Mouse (Mus musculus): ENCODE data around the gene Atl2.

Gene Atl2

DNA sequence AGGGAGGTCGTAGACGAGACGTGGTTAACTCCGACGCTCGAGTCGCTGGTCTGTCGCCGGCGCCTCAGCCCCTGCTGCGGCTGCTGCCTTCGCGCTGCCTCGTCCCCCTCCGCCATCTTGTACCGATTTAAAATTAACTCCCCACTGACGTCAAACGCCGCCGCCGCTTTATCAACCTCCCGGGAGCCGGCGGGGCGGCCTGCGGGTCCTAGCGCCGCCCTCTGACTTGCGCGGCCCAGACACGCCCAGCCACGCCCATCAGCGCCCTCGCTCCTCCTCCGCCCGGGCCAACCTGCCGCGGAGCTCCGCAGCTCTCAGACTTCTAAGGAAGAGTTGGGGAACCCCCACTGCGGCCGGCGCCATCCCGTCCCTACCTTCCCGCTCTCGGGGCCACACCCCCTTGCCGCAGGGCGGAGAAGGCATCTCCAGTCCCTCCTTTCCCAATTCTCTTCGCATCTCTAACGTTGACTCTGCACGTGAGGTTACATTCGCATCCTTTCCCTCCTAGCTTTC, at the start of gene Atl2:
Gene Atl2 (minus strand): TSS at position 213 of the 513 bp plus-strand sequence.
- peak; percentile 93 for DNase-seq

- DNase-seq, result no peak
Observed at GRCm38 (mm10) chr17:79944851-79945250, 48.9 kb upstream of the Atl2 start.

DNA sequence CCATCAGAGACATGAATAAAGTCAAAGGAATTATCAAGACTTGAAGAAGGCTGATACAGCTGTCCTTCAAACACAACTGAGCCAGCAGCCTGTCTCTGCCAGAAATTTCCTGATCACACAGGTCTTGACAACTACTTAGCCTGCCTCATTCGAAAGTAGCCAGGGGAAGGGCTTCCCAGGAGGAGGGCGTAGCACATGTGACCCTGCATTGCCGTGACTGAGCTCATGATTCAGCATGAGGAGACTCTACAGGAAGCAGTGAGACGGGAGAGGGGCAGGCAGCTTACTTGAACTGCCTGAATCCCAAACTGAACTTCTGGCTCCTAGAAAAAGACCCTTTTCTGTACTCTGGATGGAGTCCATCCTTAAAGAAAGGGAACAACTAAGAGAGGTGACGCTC, 46.5 kb upstream of the Atl2 start:
- DNase-seq, result no peak

DNA sequence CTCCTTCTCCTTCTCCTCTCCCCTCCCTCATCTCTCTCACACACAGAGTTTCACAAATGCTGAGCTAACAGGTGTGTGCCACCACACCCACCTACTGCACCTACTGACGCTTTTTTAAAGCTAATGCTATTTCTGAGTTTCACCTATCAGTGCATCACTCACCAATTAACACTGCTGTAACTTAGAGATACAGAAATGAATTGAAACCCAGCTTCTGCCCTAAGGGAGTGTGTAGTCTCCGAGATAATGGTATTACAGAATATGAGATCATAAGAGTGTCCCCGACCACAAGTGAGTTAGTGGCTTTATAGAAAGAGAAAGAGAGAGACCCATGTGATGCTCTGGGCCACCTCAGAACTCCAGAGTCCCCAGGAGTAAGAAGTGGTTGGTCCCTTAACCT, 43.2 kb upstream of the Atl2 start:
- DNase-seq, result no peak

DNA sequence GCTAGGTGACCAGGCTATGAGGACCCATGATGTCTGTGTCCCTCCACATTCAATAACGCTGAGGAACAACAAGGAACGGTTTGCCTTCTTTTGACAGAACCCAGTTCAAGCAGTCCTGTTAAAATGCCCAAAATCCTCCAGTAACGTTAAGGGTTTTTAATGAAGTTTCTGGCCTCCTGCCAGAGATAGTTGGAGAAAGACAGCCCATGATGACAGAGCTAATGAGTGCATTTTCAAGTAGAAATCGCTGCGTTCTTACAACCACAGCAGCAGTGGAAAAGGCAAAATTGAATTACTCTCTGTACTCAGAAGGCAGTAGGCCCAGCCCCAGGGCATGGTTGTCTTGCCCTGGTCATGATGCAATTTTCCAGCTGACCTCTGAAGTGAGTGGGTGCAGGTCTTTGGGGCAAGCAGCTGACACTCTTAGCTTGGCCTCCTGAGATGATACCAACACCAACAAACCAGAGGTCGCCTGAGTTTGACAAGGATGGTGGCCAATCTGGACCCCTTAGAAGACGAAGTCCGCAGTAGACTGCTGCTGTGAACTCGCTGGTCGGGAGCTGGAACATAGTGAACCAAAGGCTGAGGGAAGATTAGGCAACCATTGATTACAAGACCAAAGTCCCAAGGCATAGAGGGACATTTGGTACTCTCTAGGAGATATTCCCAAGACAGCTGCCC, 42.1 kb upstream of the Atl2 start:
- DNase-seq, result no peak

DNA sequence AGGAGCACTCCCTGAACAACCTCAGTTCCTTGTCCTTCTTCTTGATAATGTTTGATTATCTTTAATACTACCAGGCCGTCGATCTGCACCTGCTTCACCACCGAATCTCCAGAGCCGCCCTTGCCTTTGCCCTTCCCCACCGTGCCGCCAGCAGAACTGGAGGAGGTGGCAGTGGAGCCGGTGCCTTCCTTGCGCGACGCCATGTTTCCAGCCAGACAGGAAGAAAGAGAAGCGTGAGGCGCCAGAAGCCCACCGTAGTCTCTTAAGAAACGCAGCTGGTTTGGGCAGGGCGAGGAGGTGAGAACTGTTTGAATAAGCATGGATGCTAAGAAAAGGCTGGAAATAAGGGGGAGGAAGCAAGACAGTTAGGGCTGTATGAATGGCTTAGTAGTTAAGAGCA, 38.4 kb upstream of the Atl2 start:
- no peak for DNase-seq

DNA sequence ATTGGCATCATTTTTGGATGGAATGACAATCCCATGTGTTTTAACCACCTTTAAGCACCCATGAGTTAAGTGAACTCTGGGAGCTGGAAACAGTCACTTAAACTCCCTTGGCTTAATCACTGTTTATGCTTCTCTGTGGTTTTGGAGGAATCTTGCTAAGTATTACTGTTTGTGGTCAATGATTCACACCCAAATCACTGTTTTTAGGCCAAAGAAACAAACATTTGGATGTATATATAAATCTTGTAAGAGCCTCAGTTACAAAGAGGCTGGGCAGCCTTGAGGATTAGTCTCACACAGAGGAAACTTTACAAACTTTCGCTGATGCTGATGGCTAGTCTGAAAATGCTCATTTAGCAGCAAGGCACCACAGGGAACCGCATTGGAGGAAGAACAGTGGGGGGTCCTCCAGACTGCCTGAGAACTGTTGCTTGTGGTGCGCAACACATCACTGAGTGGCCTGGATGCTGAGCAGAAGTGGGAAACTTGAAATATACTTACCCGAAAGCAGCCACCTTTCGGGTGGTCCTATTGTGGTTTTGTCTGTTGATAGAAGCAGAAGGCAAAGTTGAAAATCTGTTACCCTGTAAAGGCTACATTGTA, 36.9 kb upstream of the Atl2 start:
- DNase-seq, result no peak

DNA sequence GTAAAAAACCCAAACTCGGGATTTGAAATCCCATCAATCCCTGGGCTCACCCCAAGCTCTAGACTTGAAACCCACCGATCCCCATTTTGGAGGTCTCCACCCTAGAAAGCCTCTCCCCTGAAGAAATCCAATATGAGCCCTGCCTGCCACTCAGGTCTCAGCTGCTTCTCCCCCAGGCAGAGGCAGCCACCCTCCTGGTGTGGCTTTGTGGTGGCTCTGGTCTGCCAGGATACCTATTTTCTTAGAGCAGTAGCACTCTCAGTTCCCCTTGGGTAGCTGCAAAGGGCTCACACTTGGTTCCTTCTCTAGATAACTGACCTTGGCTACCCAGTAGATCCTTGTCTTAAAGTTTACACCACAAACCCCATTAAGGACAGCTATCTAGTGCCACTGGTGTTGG, 31.2 kb upstream of the Atl2 start:
- no peak for DNase-seq

- DNase-seq, result no peak
Observed at GRCm38 (mm10) chr17:79926486-79926885, 30.6 kb upstream of the Atl2 start.

- DNase-seq, result no peak
Observed at GRCm38 (mm10) chr17:79925865-79926421, 30.0 kb upstream of the Atl2 start.

DNA sequence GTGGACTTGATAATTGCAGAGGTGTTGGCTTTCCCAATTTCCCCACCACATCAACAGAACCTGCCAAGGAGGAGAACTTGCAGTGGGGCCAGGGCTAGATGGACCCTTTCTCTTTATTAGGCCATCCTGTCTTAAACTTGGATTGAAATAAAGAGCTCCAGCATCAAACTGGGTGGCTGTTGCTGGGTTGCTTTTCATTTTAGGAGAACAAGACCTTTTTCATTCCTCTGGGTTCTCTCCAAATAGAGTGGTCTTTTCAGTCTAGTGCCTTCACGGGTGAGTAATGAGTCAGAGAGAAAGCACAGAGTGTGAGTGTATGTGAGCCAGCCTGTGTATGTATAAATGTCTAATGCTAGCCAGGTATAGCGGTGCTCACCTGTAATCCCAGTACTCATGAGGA, 24.4 kb upstream of the Atl2 start:
- DNase-seq, result peak; percentile 35

GRCm38 (mm10) chr17:79919566-79920350, 23.8 kb upstream of the Atl2 start:
- DNase-seq, result peak; percentile 28

DNA sequence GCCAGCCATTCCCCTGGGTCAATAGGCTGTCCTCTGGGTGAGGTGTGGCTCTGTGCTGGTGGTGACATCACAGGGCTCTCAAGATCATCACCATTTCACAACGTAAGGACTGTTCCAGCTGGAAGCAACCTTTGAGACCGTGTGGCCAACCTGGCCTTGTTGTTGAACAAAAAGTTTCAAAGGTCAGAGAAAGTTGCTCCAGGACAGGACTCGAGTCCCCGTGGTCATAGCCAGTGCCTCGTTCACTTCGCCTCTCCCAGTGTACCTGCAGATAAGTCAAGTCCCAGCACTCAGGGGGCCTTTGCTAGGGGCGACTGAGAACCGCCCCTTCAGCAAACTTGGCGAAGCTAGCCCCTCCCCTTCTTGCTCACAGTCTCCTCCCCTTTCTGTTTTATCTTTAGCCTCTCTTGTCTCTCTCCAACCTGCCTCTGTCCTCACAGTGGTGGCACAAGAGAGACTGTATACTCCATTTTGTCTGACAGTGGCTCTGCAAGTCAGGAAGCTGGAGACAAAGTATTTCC, 22.6 kb upstream of the Atl2 start:
- no peak for DNase-seq

DNA sequence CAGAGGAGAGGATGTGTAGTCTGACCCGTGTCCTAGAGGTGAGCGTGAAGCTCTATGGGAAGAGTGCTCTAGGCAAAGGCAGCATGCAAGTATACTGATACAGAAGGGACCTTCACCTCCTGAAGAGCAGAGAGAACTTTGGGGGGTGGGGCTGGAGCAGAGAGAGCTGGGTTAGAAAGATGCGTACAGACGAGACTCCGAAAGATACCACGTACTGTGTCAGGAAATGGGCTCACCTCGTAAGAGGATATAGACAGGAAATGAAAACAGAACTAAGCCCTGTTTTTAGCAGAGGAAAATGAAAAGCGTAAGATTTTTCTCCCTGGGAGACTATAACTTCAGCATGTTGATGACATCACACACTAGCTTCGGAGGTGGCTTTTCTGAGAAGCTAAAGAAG, 21.1 kb upstream of the Atl2 start:
- no peak for DNase-seq

- DNase-seq, result no peak
Observed at GRCm38 (mm10) chr17:79912174-79912573, 16.3 kb upstream of the Atl2 start.

DNA sequence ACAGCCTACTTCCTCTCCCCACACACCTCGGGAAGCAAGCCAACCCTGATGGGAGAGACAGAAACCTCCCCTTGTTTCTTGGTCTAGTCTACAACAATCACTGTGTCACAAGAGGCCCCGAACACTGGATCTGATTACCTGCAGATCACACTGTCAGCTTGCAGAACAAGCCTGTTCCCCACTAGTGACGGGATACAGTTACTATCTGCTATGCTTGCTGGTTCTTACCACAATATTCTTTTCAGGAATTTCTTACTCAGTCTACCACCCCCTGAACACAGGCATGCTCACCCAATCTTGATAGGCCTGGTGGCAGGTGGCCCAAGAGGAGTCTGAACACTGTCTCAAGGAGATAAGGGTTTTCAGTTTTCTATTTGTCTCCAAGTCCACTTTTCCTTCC, 15.8 kb upstream of the Atl2 start:
- DNase-seq, result no peak

DNA sequence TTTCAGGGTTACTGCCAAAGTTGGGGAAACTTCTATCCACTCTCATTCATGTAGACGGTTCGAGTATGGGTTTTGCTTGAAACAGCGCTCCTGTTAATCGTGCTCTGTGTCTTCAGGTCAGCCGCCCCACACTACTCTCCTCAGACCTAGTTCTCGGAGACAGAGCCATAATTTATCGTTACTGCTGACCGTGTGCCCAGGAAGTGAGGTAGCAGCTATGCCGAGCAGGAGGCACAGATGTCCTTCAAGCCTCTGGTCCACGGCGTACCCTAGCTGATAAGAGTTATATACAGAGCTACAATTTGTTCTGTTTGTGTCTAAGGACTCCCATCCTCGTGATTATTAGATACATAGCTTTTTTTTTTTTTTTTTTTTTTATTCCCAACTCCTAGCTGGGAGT, 13.6 kb upstream of the Atl2 start:
- DNase-seq, result no peak

- no peak for DNase-seq
Observed at GRCm38 (mm10) chr17:79907698-79908097, 11.8 kb upstream of the Atl2 start.

GRCm38 (mm10) chr17:79906791-79907494, 11.0 kb upstream of the Atl2 start:
- DNase-seq, result no peak

- DNase-seq, result no peak
Observed at GRCm38 (mm10) chr17:79904593-79904992, 8.7 kb upstream of the Atl2 start.

GRCm38 (mm10) chr17:79901207-79901606, 5.3 kb upstream of the Atl2 start:
- no peak for DNase-seq

GRCm38 (mm10) chr17:79898156-79898746, 2.3 kb upstream of the Atl2 start:
- DNase-seq, result no peak

Data from layer of hippocampus, adult 9-11 months (tissue).